Mouse (Mus musculus) ES-E14 (cell line): ENCODE measurements at regions not wholly inside any gene's neighbourhood (a gene's known extent, or its start where the extent isn't known, plus 50 kb on each side); places are given as distances from the start of the nearest gene placed in this dataset.

ENCODE experiments used
- CHD2 ChIP-seq: IDR thresholded peaks from 2 replicates; pipeline ENCODE4 v1.6.1; 2014; ENCODE audit warnings: mild to moderate bottlenecking, low read depth, low read length, inconsistent platforms
- HCFC1 ChIP-seq: IDR thresholded peaks from 2 replicates; pipeline ENCODE4 v1.6.1; 2012; ENCODE audit warnings: low read length, inconsistent platforms, borderline replicate concordance; ENCODE audit not compliant: insufficient read depth
- MAFK ChIP-seq: IDR thresholded peaks from 2 replicates; pipeline ENCODE4 v1.6.1; 2014; ENCODE audit warnings: mild to moderate bottlenecking, low read depth, low read length, inconsistent platforms; ENCODE audit not compliant: insufficient read depth
- ZC3H11A ChIP-seq: IDR thresholded peaks from 2 replicates; pipeline ENCODE4 v1.6.1; 2012; ENCODE audit warnings: low read depth, mild to moderate bottlenecking, inconsistent platforms, low read length, borderline replicate concordance
- ZNF384 ChIP-seq: IDR thresholded peaks from 2 replicates; pipeline ENCODE4 v1.6.1; 2012; ENCODE audit warnings: low read depth, low read length, inconsistent platforms

DNA sequence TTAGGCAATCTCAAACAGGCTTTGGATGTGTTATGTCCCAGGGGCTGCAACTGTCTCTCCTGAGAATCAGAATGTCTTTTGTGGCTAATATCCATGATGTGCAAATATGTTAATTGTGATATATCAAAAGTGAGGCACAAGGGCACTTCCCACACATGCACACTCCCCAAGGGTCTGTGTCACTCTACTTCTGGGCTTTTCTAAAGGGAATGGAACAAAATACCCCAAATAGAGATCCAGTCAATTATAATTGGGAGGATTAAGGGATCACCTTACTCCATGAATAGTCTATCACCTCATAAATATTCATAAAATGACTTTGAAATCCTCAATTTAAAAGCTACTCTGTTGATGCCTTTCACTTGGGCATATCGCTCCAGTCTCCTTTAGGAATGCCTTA, 317.6 kb upstream of the Nat3 start:
- TF ChIP-seq CHD2 (no peak), MAFK (no peak), HCFC1 (no peak), ZC3H11A (no peak), ZNF384 (no peak)
